Mouse (Mus musculus) liver, postnatal 0 days (tissue): ENCODE data around the gene Rtn4r.

Experiments
- CTCF ChIP-seq: sonication (generic); IDR thresholded peaks from 2 replicates; pipeline ENCODE4 v1.5.1; 2016; ENCODE audit warnings: antibody characterized with exemption, low read depth
- EP300 ChIP-seq: IDR thresholded peaks from 2 replicates; pipeline ENCODE4 v1.6.1; 2016; ENCODE audit warnings: antibody characterized with exemption, low read depth, mild to moderate bottlenecking

DNA sequence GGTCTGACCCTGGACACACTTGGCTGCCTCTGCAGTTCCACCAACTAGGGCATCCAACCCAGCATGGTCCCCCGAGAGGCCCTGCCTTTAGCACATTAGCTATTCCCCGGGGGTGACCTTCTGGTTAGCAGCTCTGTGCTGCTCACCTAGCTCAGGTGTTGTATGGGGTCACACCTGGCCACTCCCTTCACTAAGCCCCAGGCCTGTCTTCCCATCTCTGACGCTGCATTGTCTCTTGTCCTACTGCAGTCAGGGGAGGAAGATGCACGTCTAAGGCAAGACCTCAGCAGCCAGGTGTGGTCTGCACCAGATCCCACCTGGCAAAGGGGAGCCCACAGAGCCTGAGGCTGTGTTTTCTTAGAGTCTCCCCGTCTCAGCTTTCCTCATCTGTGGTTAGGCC lies 2.0 kb downstream of the Rtn4r start:
- TF ChIP-seq CTCF, result no peak
- no peak for TF ChIP-seq EP300
